Mouse (Mus musculus): Measurements from ENCODE around the gene Aar2.

GRCm38 (mm10) chr2:156581244-156581643 lies 33.9 kb downstream of the Aar2 start:
- TF ChIP-seq ZNF384 (IDR thresholded peaks at IDR 0.05; ENCODE audit: low read depth, low read length) (no peak), MAFK (IDR thresholded peaks at IDR 0.05; ENCODE audit: insufficient read depth, low read depth, low read length) (no peak)
